Mouse (Mus musculus) cerebellum, adult 2 months (tissue): ENCODE measurements around the gene Pitx3. TPM values are rescaled to one million over a fixed set of nuclear protein-coding genes. Genes with fewer than 3 reads are reported as not detected.
"Not testable (repeated sequence)": the region's sequence is repeated elsewhere in the genome, so short reads cannot be mapped to it uniquely, and the experiment has no call there.

Experiments used
- DNase-seq, 2 experiments: peaks; one replicate each; pipeline ENCODE4 v3.0.0; 2021
- H3K27ac ChIP-seq: fragments of 200-500 bp; 2 replicates; pipeline ENCODE4 v1.5.1; 2012; ENCODE audit warnings: low read length, control low read depth, inconsistent platforms; ENCODE audit not compliant: insufficient read depth
- H3K27me3 ChIP-seq: fragments of 200-500 bp; 2 replicates; pipeline ENCODE4 v1.6.1; 2012; ENCODE audit warnings: inconsistent platforms, mild to moderate bottlenecking, low read length, moderate library complexity; ENCODE audit not compliant: control insufficient read depth, insufficient read depth
- H3K4me1 ChIP-seq: fragments of 200-500 bp; 2 replicates; pipeline ENCODE4 v1.6.1; 2011; ENCODE audit warnings: low read length; ENCODE audit not compliant: control insufficient read depth, insufficient read depth
- H3K4me3 ChIP-seq: fragments of 200-500 bp; replicated peaks from 2 replicates; pipeline ENCODE3; 2011; ENCODE audit warnings: mild to moderate bottlenecking, low read depth, low read length, control low read depth; ENCODE audit not compliant: insufficient read depth
- CTCF ChIP-seq: fragments of 200-500 bp; IDR thresholded peaks from 2 replicates; pipeline ENCODE4 v1.5.1; 2011; ENCODE audit warnings: low read depth, mild to moderate bottlenecking, control low read depth, low read length, moderate library complexity, borderline replicate concordance; ENCODE audit not compliant: insufficient read depth
- POLR2A ChIP-seq: fragments of 200-500 bp; IDR thresholded peaks from 2 replicates; pipeline ENCODE4 v1.6.1; 2011; ENCODE audit warnings: low read length, control low read depth, borderline replicate concordance; ENCODE audit not compliant: insufficient read depth
- WGBS: fragments of 180-500 bp; shearing (Covaris S2); methylation state at CpG from one replicate; pipeline ENCODE4 v1.1.7; 2018; 5-methylcytosine and 5-hydroxymethylcytosine counted together
- polyA plus RNA-seq: library from polyadenylated mRNA; depleted of rRNA; stranded (reverse); fragments of >200 nt; gene quantifications from 2 replicates; pipeline ENCODE4 v1.2.3, GENCODE M21; 2012

The Pitx3 gene
- polyA plus RNA-seq, 1 experiment = 0.31 TPM

GRCm38 (mm10) chr19:46136639-46137580, 11.2 kb downstream of the Pitx3 start:
- TF ChIP-seq CTCF (peak; percentile 54; the same call in 1 of the 2 replicates), POLR2A (no peak)
- peak; percentile 36 to 55 for DNase-seq
- 13% methylated on average over 49 of the region's 49 CpGs for WGBS
- H3K27me3 ChIP-seq = no peaks in the 10 kb centered on the region; the same call in 1 of the 2 replicates
- peak overlapping the region; percentile 27 for H3K4me3 ChIP-seq
- H3K4me1 ChIP-seq = peaks cover 4% of the 10 kb centered on the region; the same call in 1 of the 2 replicates
- no peak overlapping the region for H3K27ac ChIP-seq

GRCm38 (mm10) chr19:46135789-46136638, 12.1 kb downstream of the Pitx3 start:
- DNase-seq = peak; percentile 53 to 66
- H3K27me3 ChIP-seq = peaks cover 1% of the 10 kb centered on the region; the same call in 1 of the 2 replicates
- peak overlapping the region; percentile 27 for H3K4me3 ChIP-seq
- no peak overlapping the region for H3K27ac ChIP-seq
- TF ChIP-seq CTCF (no peak), POLR2A (no peak)
- WGBS = under 1% methylated on average over 79 of the region's 79 CpGs
- H3K4me1 ChIP-seq = peaks cover 4% of the 10 kb centered on the region; the same call in 1 of the 2 replicates

- H3K27me3 ChIP-seq = peaks cover 1% of the 10 kb centered on the region; the same call in 1 of the 2 replicates
- TF ChIP-seq POLR2A = no peak
- TF ChIP-seq CTCF = peak; percentile 99
- DNase-seq = peak; percentile 84 to 93
- no peak overlapping the region for H3K27ac ChIP-seq
- WGBS = 1% methylated on average over 12 of the region's 12 CpGs
- H3K4me1 ChIP-seq = peaks cover 4% of the 10 kb centered on the region; the same call in 1 of the 2 replicates
- H3K4me3 ChIP-seq = peak overlapping the region; percentile 27
Observed at GRCm38 (mm10) chr19:46135297-46135696, 12.8 kb downstream of the Pitx3 start.

- Histone ChIP-seq H3K4me1 (peaks cover 4% of the 10 kb centered on the region; the same call in 1 of the 2 replicates), H3K4me3 (no peak overlapping the region), H3K27ac (no peak overlapping the region), H3K27me3 (peaks cover 1% of the 10 kb centered on the region; the same call in 1 of the 2 replicates)
- DNase-seq = no peak
- 54% methylated on average over 6 of the region's 6 CpGs for WGBS
- TF ChIP-seq POLR2A = no peak
- no peak for TF ChIP-seq CTCF
Observed at GRCm38 (mm10) chr19:46132577-46132976, 15.5 kb downstream of the Pitx3 start.

- TF ChIP-seq CTCF (no peak), POLR2A (no peak)
- Histone ChIP-seq H3K27ac (no peak within 1 kb of the TSS), H3K4me3 (no peak within 1 kb of the TSS), H3K4me1 (peaks cover 4% of the 10 kb centered on the region; the same call in 1 of the 2 replicates), H3K27me3 (peaks cover 1% of the 10 kb centered on the region; the same call in 1 of the 2 replicates)
- DNase-seq = no peak
- WGBS = 4% methylated on average over 31 of the region's 31 CpGs
Observed at GRCm38 (mm10) chr19:46131694-46132525, 16.2 kb downstream of the Pitx3 start, which contains the start of gene Elovl3. Elovl3 (plus strand) TSS chr19:46131897.

GRCm38 (mm10) chr19:46131283-46131682, 16.8 kb downstream of the Pitx3 start:
- H3K4me1 ChIP-seq = no peaks in the 10 kb centered on the region
- peaks cover 1% of the 10 kb centered on the region; the same call in 1 of the 2 replicates for H3K27me3 ChIP-seq
- DNase-seq = no peak
- whole genome bisulfite sequencing = 8% methylated on average over 8 of the region's 8 CpGs
- no peak overlapping the region for H3K4me3 ChIP-seq
- H3K27ac ChIP-seq = no peak overlapping the region
- TF ChIP-seq POLR2A = no peak
- no peak for TF ChIP-seq CTCF

- DNase-seq, H3K27me3 ChIP-seq, H3K27ac ChIP-seq, H3K4me1 ChIP-seq, H3K4me3 ChIP-seq: not testable (repeated sequence)
- WGBS = 72% methylated on average over 6 of the region's 6 CpGs
Observed at GRCm38 (mm10) chr19:46129737-46130136, 18.4 kb downstream of the Pitx3 start.
